Mouse (Mus musculus): ENCODE data around the gene Atp6v0a1.

DNA sequence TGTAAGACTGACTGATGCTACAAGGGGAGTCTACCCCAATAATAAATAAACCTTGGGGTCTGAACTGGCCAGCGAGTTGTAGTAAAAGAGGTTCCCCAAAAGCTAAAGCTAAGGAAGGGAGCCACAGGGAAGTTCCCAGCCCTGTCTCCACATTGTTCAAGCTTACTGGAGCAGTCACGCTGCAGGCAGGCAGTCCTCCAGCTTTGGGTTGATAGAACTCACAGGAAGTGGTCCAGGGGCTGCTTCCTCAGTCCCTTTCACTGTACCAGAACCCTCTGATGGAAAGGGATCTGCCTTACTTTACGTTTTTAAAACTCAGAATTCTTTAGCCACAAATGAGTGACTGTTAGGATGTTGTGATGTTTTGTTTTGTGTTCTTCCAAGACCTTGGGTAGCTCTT lies 38.2 kb downstream of the Atp6v0a1 start:
- TF ChIP-seq EP300 (IDR thresholded peaks at IDR 0.05; ENCODE audit: insufficient read depth, low read depth, low read length) (no peak), POLR2A (IDR thresholded peaks at IDR 0.05; ENCODE audit: insufficient read depth, low read length) (no peak), CTCF (IDR thresholded peaks at IDR 0.05; ENCODE audit: low read depth, low read length) (no peak)
